Mouse (Mus musculus) layer of hippocampus, adult 8-10 months (tissue): ENCODE data around the gene Rin1. TPM values are rescaled to one million over a fixed set of nuclear protein-coding genes. Genes with fewer than 3 reads are reported as not detected.

Experiments used
- DNase-seq, 2 experiments: peaks; one replicate each; pipeline ENCODE4 v3.0.0; 2022; ENCODE audit warnings: low spot score in 2 of 2
- total RNA-seq, 4 experiments: library from RNA; stranded (reverse); gene quantifications; 2 replicates each; pipeline ENCODE4 v1.2.4; 2022

The Rin1 gene
- total RNA-seq, 4 experiments from 2014 or later, result 89.3 to 115 (median 96.8) TPM

- peak; percentile 91 to 93 for DNase-seq
These were observed 9.3 kb upstream of the Rin1 start, which contains the start of gene Brms1 for GRCm38 (mm10) chr19:5040862-5041523. Gene Brms1 (plus strand): TSS chr19:5041354.

GRCm38 (mm10) chr19:5041588-5041987 is 8.7 kb upstream of the Rin1 start:
- no peak for DNase-seq

- DNase-seq, result no peak
These were observed 4.8 kb upstream of the Rin1 start for GRCm38 (mm10) chr19:5045531-5045930.

GRCm38 (mm10) chr19:5048138-5049056 is 1.9 kb upstream of the Rin1 start:
- DNase-seq, result peak in 1 of 2 experiments; percentile 71

GRCm38 (mm10) chr19:5049325-5049724 is 956 bp upstream of the Rin1 start:
- DNase-seq, result no peak

- no peak for DNase-seq
These were observed 750 bp downstream of the Rin1 start for GRCm38 (mm10) chr19:5051031-5051430.

- DNase-seq, result no peak
These were observed 1.2 kb downstream of the Rin1 start for GRCm38 (mm10) chr19:5051515-5051914.

- DNase-seq, result peak in 1 of 2 experiments; percentile 45
These were observed 2.0 kb downstream of the Rin1 start for GRCm38 (mm10) chr19:5052166-5052822.

- no peak for DNase-seq
These were observed 2.6 kb downstream of the Rin1 start for GRCm38 (mm10) chr19:5052853-5053252.

- DNase-seq, result no peak
These were observed 3.6 kb downstream of the Rin1 start for GRCm38 (mm10) chr19:5053909-5054308.

GRCm38 (mm10) chr19:5056251-5056650 is 6.0 kb downstream of the Rin1 start:
- no peak for DNase-seq

GRCm38 (mm10) chr19:5057876-5058775 is 7.8 kb downstream of the Rin1 start:
- DNase-seq, result no peak

GRCm38 (mm10) chr19:5058801-5059771 is 8.8 kb downstream of the Rin1 start:
- DNase-seq, result no peak

GRCm38 (mm10) chr19:5060365-5061330 is 10.4 kb downstream of the Rin1 start:
- no peak for DNase-seq

- no peak for DNase-seq
These were observed 11.8 kb downstream of the Rin1 start for GRCm38 (mm10) chr19:5062041-5062440.

- DNase-seq, result no peak
These were observed 12.2 kb downstream of the Rin1 start for GRCm38 (mm10) chr19:5062446-5062845.

- no peak for DNase-seq
These were observed 14.8 kb downstream of the Rin1 start for GRCm38 (mm10) chr19:5065104-5065503.

GRCm38 (mm10) chr19:5067040-5067799 is 16.9 kb downstream of the Rin1 start:
- DNase-seq, result no peak
